Mouse (Mus musculus) intestine, embryonic 14.5 days (tissue): ENCODE data around the gene Car7. TPM values are rescaled to one million over a fixed set of nuclear protein-coding genes. Genes with fewer than 3 reads are reported as not detected.

Source experiments
- ATAC-seq: fragments of 200-750 bp; cut with Nextera tagmentation; replicated peaks from 2 replicates; pipeline ENCODE4 v1.8.0; 2017; ENCODE audit warnings: low read depth, moderate number of reproducible peaks, moderate TSS enrichment, moderate library complexity; ENCODE audit not compliant: low FRiP score, low TSS enrichment
- DNase-seq: peaks from one replicate; pipeline ENCODE4 v3.0.0-alpha.2; 2018; ENCODE audit warnings: low spot score
- H3K27ac ChIP-seq: fragments of 300-500 bp; sonication (generic); 2 replicates; pipeline ENCODE4 v1.5.1; 2014; ENCODE audit warnings: low read depth, mild to moderate bottlenecking, control low read depth
- H3K27me3 ChIP-seq: fragments of 300-500 bp; sonication (generic); replicated peaks from 2 replicates; pipeline ENCODE4 v1.6.1; 2014; ENCODE audit warnings: low read length, control low read depth; ENCODE audit not compliant: control insufficient read depth, insufficient read depth
- H3K36me3 ChIP-seq: fragments of 300-500 bp; sonication (generic); 2 replicates; pipeline ENCODE4 v1.6.1; 2014; ENCODE audit warnings: low read length, control low read depth; ENCODE audit not compliant: control insufficient read depth, insufficient read depth
- H3K4me1 ChIP-seq: fragments of 300-500 bp; sonication (generic); replicated peaks from 2 replicates; pipeline ENCODE4 v1.6.1; 2014; ENCODE audit warnings: low read length, control low read depth, mixed read lengths; ENCODE audit not compliant: control insufficient read depth, insufficient read depth
- H3K4me2 ChIP-seq: fragments of 300-500 bp; sonication (generic); 2 replicates; pipeline ENCODE4 v1.6.1; 2014; ENCODE audit warnings: low read length
- H3K4me3 ChIP-seq: fragments of 300-500 bp; sonication (generic); 2 replicates; pipeline ENCODE4 v1.5.1; 2014; ENCODE audit warnings: low read depth, low read length, control low read depth, mixed read lengths
- H3K9ac ChIP-seq: fragments of 300-500 bp; sonication (generic); 2 replicates; pipeline ENCODE4 v1.6.1; 2014; ENCODE audit warnings: mild to moderate bottlenecking, low read length
- H3K9me3 ChIP-seq: fragments of 300-500 bp; sonication (generic); 2 replicates; pipeline ENCODE4 v1.6.1; 2016; ENCODE audit warnings: low read length, control low read depth; ENCODE audit not compliant: control insufficient read depth
- WGBS: fragments of 180-500 bp; shearing (Covaris S2); extraction: QIAGEN DNeasy Blood & Tissue Kit; methylation state at CpG from one replicate; pipeline ENCODE4 v1.1.7; 2014; 5-methylcytosine and 5-hydroxymethylcytosine counted together
- polyA plus RNA-seq: library from polyadenylated mRNA; unstranded; fragments of >200 nt; fragmentation: Nextera tagmentation; extraction: Ambion mirVana; gene quantifications from 2 replicates; pipeline ENCODE4 v1.2.1, GENCODE M21; 2014

Gene Car7
- 0.92 and 2.0 TPM in 2 replicates for polyA plus RNA-seq

DNA sequence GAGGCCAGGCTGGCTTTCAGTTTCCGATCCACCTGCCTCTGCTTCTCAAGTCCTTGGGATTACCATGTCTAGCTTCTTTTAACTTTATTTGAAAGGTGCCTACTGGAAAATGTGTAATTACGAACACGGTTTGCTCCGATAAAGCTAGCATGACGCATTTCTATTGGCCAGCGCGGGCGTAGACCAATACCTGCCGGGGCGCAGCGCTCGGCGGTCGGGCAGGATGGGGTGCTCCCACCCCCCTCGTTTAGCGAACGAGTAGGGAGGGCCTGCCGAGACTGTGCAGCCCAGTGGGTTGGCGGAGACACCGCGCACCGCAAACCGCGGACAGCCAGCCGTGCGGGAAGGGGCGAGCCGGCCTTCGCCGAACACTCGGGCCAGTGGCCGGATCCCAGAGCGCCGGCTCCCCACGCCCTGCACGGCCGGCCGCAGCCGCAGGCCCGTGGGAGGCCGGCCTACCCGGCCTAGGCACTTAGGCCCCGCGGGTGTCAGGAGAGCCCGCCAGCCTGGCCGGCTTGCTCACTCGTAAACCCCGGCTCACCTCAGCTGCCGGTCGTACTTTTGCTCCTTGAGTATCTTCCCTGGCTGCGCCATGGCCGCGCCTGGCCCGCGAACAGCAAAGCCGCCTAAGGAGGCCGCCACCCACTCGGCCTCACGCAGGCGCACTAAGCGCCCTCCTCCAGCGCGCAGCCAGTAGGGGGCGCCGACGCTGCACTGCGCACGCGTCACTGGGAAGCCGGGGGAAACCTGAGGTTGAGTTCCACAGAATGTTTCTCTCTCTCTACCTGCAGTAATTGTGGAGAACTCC is at the start of gene Car7, which contains the start of gene Nae1:
TSS of gene Car7 (plus strand) at position 719 of the 808 bp plus-strand sequence.
TSS of gene Nae1 (minus strand) at position 667 of the 808 bp plus-strand sequence.
- Histone ChIP-seq H3K4me1 (peaks cover 11% of the 10 kb centered on the region), H3K9me3 (no peaks in the 10 kb centered on the region), H3K36me3 (peaks cover 14% of the 10 kb centered on the region), H3K27me3 (peaks cover 17% of the 10 kb centered on the region), H3K9ac (peak within 1 kb of the TSS; percentile 91), H3K27ac (peak within 1 kb of the TSS; percentile 77), H3K4me3 (peak within 1 kb of the TSS; percentile 92), H3K4me2 (peak within 1 kb of the TSS; percentile 84)
- WGBS, result under 1% methylated on average over 70 of the region's 70 CpGs
- peak; percentile 93 for ATAC-seq
- DNase-seq, result peak; percentile 96

DNA sequence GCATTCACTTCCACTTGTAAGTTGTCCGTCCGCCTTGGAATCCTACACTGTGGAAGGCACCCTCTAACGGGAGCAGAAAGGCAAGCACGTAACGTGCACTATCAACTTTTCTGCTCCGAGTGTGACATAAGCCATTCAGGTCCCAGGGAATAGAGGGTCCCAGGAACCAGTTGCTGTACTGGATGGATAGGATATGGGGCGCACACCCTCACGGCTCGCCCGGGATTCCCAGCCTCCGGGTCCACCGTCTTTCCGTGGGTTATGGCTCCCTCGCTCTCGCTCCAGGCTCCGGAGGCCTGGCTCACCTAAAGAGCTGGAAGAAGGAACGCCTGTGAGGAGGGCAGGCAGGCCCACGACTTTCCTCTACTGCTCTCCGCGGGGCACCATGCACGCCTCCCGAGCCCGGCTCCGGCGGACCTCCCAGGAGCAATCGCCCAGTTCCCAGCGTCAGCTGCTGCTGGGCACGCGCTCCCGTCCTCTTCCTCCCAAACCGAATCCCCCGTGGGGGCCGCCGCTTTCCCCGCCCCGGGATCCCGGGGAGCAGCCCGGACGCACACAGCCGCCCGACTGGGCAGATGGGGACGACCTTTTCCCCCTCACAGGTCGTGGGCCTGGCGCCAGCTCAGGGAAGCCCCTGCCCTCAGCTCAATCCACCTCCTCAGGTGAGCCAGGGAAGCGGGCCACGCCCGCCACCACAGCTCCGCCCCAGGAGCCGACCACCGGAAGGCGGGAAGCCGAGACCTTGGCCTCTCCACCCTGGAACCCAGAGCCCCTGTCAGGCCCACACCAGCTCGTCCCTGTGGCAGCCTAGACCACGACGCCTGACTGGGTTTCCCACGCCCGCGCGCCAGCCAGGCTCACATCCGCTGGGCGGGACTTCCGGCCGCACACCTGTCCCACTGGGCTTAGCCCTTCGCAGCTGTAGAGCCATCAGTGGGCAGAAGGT is 25.2 kb upstream of the Car7 start, which contains the start of gene Terb1:
TSS of gene Terb1 (minus strand) at position 850 of the 946 bp plus-strand sequence.
- peak within 1 kb of the TSS; percentile 54 for H3K9ac ChIP-seq
- H3K27ac ChIP-seq, result peak within 1 kb of the TSS; percentile 33; the same call in 1 of the 2 replicates
- peaks cover 33% of the 10 kb centered on the region for H3K36me3 ChIP-seq
- no peaks in the 10 kb centered on the region for H3K27me3 ChIP-seq
- no peaks in the 10 kb centered on the region for H3K9me3 ChIP-seq
- peak within 1 kb of the TSS; percentile 100 for H3K4me2 ChIP-seq
- 2% methylated on average over 63 of the region's 64 CpGs for WGBS
- DNase-seq, result peak; percentile 75
- peak; percentile 85 for ATAC-seq
- no peaks in the 10 kb centered on the region; the same call in 1 of the 2 replicates for H3K4me1 ChIP-seq
- H3K4me3 ChIP-seq, result peak within 1 kb of the TSS; percentile 52

DNA sequence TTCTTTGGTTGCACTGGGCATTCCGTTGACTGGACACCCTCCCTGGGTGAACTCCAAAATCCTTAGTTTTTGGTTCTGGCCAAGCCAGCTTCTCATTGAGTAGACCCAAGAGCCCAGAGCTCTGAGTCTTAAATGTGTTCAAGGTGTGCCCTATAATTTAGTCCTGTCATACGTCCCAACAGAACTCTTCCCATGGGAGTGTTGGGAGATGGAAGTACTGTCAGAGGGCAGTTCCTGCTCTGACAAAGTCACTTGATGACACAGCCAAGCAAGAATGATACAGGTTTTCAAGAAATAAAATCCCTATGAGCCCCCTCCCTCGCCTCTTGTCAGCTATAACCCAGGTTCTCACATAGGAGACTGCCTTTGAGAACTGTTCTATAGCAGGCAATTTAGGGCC is 24.4 kb upstream of the Car7 start:
- ATAC-seq (no peak; the same call in 1 of the 2 replicates), DNase-seq (peak; percentile 53)
- H3K9me3 ChIP-seq, result no peaks in the 10 kb centered on the region
- no peaks in the 10 kb centered on the region for H3K27me3 ChIP-seq
- 0 out of 2 replicates have a peak overlapping the region, but pooled peaks have one; percentile 52 for H3K4me3 ChIP-seq
- H3K27ac ChIP-seq, result no peak overlapping the region
- H3K4me1 ChIP-seq, result no peaks in the 10 kb centered on the region; the same call in 1 of the 2 replicates
- H3K9ac ChIP-seq, result no peak overlapping the region
- peaks cover 41% of the 10 kb centered on the region for H3K36me3 ChIP-seq
- no peak overlapping the region for H3K4me2 ChIP-seq
- 81% methylated on average over 3 of the region's 3 CpGs for WGBS

DNA sequence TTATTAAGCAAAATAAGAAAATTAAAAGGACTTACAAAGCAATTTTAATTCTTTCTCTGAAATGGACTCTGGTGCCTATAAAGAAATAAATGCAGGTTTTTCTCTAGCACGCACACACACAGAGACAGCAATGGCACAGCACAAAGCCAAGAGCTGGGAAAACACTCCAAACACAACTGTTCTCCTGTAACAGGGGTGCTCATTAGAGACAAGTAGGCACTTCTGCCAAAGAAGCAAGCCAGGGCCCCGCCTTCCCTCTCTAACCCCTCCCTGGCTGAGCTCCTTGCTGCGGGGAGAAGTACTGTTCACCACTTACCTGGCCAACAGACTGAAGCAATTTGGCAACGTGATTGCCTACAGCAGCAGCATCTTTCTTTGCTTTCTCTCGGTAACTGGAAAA is 16.6 kb upstream of the Car7 start:
- Histone ChIP-seq H3K4me2 (no peak overlapping the region), H3K27ac (no peak overlapping the region), H3K9me3 (no peaks in the 10 kb centered on the region), H3K4me1 (no peaks in the 10 kb centered on the region), H3K27me3 (no peaks in the 10 kb centered on the region), H3K9ac (no peak overlapping the region), H3K4me3 (no peak overlapping the region), H3K36me3 (peaks cover 85% of the 10 kb centered on the region)
- 79% methylated on average over 5 of the region's 5 CpGs for WGBS
- DNase-seq (no peak), ATAC-seq (no peak)

DNA sequence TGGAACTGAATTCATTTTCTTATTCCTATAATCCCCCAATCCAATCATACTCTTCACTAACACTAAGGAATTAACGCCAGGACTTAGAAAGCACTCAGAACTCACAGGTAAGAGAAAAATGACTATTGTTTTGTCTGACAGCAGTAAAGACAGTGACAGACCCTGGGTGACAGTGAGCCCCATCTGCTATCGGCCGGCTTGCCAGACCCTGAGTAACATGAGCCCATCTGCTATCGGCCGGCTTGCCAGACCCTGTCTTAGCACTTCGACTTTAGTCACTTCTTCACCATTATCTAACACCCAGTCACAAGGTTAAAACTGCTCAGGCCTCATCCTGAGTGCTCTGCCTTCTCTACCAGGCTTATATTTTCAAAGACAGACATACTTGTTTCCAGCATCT is 4.8 kb upstream of the Car7 start:
- WGBS, result 90% methylated on average over 6 of the region's 6 CpGs

DNA sequence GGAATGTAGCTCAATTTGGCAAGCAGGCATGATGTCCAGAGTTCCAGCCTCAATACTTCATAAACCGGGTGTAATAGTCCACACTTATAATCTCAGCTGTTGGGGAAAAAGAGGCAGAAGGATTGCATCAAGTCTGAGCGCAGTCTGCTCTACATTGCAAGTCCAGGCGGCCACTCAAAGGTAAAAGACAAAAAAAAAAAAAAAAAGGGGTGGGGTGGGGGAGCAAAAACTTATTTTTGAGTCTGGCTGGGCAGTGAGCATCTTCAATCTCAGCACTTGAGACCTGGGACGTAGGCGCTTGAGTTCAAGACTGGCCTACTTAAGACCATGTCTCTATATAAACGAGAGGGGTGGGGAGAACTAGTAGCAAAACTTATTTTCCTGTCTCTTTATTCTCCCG is 938 bp upstream of the Car7 start:
- DNase-seq, result no peak
- H3K9me3 ChIP-seq, result no peaks in the 10 kb centered on the region
- H3K4me3 ChIP-seq, result peak overlapping the region; percentile 92
- H3K4me1 ChIP-seq, result peaks cover 11% of the 10 kb centered on the region
- no peak for ATAC-seq
- no peak overlapping the region for H3K27ac ChIP-seq
- H3K9ac ChIP-seq, result peak overlapping the region; percentile 91
- peak overlapping the region; percentile 84 for H3K4me2 ChIP-seq
- 23% methylated on average over 7 of the region's 7 CpGs for WGBS
- H3K27me3 ChIP-seq, result peaks cover 11% of the 10 kb centered on the region
- H3K36me3 ChIP-seq, result peaks cover 17% of the 10 kb centered on the region

More for the DNA sequence above, 4.8 kb upstream of the Car7 start:
- Histone ChIP-seq H3K4me1 (peaks cover 11% of the 10 kb centered on the region), H3K9ac (no peak overlapping the region), H3K27ac (no peak overlapping the region), H3K4me2 (no peak overlapping the region), H3K9me3 (no peaks in the 10 kb centered on the region), H3K4me3 (no peak overlapping the region), H3K36me3 (peaks cover 49% of the 10 kb centered on the region), H3K27me3 (no peaks in the 10 kb centered on the region)
- no peak for ATAC-seq
- DNase-seq, result no peak

DNA sequence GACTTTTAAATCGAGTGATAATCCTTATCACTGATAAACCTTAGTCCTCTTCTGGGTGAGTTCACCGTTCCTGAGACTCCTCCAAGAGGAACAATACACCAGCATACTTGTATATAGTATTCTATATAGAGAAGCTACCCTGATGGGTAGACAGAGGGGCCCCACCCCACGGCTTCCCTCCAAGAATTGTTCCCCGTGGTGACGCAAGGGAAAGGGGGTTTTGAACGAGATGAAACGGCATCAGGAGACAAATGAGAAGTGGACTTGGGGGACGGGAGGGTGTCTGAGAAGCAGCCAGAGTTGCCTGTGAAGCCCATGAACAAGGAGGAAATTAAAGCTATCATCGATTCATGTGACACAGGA is 271 bp downstream of the Car7 start:
- Histone ChIP-seq H3K27ac (no peak overlapping the region), H3K4me1 (peaks cover 11% of the 10 kb centered on the region), H3K27me3 (peaks cover 23% of the 10 kb centered on the region), H3K36me3 (peaks cover 8% of the 10 kb centered on the region), H3K9ac (peak overlapping the region; percentile 91), H3K4me2 (peak overlapping the region; percentile 84), H3K9me3 (no peaks in the 10 kb centered on the region), H3K4me3 (peak overlapping the region; percentile 92)
- DNase-seq (peak; percentile 74), ATAC-seq (peak; percentile 49)
- WGBS, result 8% methylated on average over 9 of the region's 9 CpGs

DNA sequence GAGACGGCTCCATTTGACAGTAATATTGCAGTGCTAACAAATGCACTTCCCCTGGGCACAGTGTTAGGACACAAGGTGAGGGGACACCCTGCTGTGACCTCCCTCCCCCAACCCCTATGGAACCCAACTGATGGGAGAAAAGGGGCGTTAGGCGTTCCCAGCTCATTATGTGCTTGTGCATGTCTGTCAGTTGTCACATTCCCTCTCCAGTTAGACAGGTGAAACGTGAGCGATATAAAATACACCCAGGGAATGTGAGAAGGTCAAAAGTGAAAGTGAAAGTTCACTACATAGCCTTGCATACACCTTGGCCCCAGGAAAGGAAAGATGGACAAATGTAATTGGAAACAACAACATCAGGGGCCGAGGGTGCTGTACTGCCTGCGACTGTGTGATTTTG is 889 bp downstream of the Car7 start:
- H3K4me2 ChIP-seq, result peak overlapping the region; percentile 84
- peaks cover 11% of the 10 kb centered on the region for H3K4me1 ChIP-seq
- 30% methylated on average over 7 of the region's 7 CpGs for WGBS

More for the DNA sequence above, 889 bp downstream of the Car7 start:
- DNase-seq (no peak), ATAC-seq (no peak)
- H3K27ac ChIP-seq, result no peak overlapping the region
- no peak overlapping the region for H3K4me3 ChIP-seq
- H3K27me3 ChIP-seq, result peaks cover 29% of the 10 kb centered on the region
- H3K9ac ChIP-seq, result no peak overlapping the region
- 0 out of 2 replicates have a peak, but pooled peaks cover 2% of the 10 kb centered on the region for H3K36me3 ChIP-seq
- H3K9me3 ChIP-seq, result no peaks in the 10 kb centered on the region
